Mouse (Mus musculus) heart, adult 2 months (tissue): ENCODE measurements at regions not wholly inside any gene's neighbourhood (a gene's known extent, or its start where the extent isn't known, plus 50 kb on each side); places are given as distances from the start of the nearest gene placed in this dataset.

Experiments
- CTCF ChIP-seq: fragments of 200-600 bp; IDR thresholded peaks from 2 replicates; pipeline ENCODE4 v1.8.1; 2022; ENCODE audit warnings: antibody characterized with exemption, mild to moderate bottlenecking, moderate library complexity
- EP300 ChIP-seq: fragments of 200-500 bp; IDR thresholded peaks from 2 replicates; pipeline ENCODE4 v1.6.1; 2011; ENCODE audit warnings: low read depth, low read length, control low read depth; ENCODE audit not compliant: insufficient read depth

DNA sequence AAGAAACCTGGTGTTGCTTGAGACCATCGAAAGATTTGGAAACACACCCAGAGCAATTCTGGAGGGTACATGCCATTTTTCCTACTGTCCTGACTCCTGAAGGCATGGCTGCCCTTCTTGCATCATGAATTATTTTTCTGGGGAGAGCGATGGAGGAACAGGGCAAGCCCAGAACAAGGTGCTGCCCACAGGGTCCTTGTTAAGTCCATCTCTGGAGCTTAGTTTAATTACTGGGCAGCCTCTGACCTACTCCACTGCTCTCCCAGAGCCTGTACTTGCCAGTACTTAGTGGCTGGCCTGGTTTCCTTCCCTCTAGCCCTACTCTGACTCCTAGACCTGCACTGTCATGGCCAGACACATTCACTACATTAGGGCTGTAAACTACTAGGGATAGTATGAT, 174.9 kb upstream of the Mctp2 start:
- no peak for TF ChIP-seq EP300
- no peak for TF ChIP-seq CTCF
